ENCODE assay signal across 9 mouse cellular contexts in genomic region chr6:34598121-34599065, GRCm38 (mm10). TPM values are rescaled to one million over a fixed set of nuclear protein-coding genes. Genes with fewer than 3 reads are reported as not detected.
DNase-seq lines count a peak whose midpoint lies in the region; ATAC-seq and TF ChIP-seq lines count a peak whose summit lies in the region.
"Had no signal": no experiment of that assay in that cellular context is flagged by ENCODE, and none has a peak within 500 bp of the region (broad histone marks: within the 10 kb centered on the region; RNA-seq: fewer than 3 reads in every experiment).

Gene Cald1, plus strand, starts transcription at chr6:34598500.

- H3K4me2 ChIP-seq in kidney, embryonic 14.5 days (replicated peaks; ENCODE audit: low read depth, low read length) = peak within 1 kb of the TSS; percentile 43
- H3K4me2 ChIP-seq in liver, embryonic 14.5 days (ENCODE audit: low read depth) = no peak within 1 kb of the TSS

- peak; percentile 89 for ATAC-seq in kidney, embryonic 14.5 days (ENCODE audit: low FRiP score, low TSS enrichment)
- ATAC-seq in liver, embryonic 14.5 days (ENCODE audit: insufficient read depth) = no peak

- TF ChIP-seq POLR2A in olfactory bulb, adult 2 months (IDR thresholded peaks at IDR 0.05; ENCODE audit: insufficient read depth, low read depth, low read length) = no peak

- TF ChIP-seq CTCF in liver, embryonic 14.5 days (IDR thresholded peaks at IDR 0.05; ENCODE audit: low read depth) = no peak
- no peak for TF ChIP-seq CTCF in olfactory bulb, adult 2 months (IDR thresholded peaks at IDR 0.05; ENCODE audit: insufficient read depth, low read depth, low read length)

- TF ChIP-seq EP300 in liver, embryonic 14.5 days (IDR thresholded peaks at IDR 0.05; ENCODE audit: low read depth) = no peak

- H3K4me1 ChIP-seq in embryonic facial prominence, embryonic 10.5 days = peaks cover 64% of the 10 kb centered on the region
- peaks cover 41% of the 10 kb centered on the region for H3K4me1 ChIP-seq in heart, embryonic 10.5 days
- H3K4me1 ChIP-seq in kidney, embryonic 14.5 days (ENCODE audit: control insufficient read depth, insufficient read depth, low read length) = 0 out of 2 replicates have a peak, but pooled peaks cover under 1% of the 10 kb centered on the region
- peaks cover 0 to 2% of the 10 kb centered on the region in 2 experiments; a peak in 1 of 4 replicates for H3K4me1 ChIP-seq in liver, embryonic 14.5 days (replicated peaks; ENCODE audit: control insufficient read depth in 2 of 2, insufficient read depth in 2 of 2, low read length in 1 of 2)
- H3K4me1 ChIP-seq in olfactory bulb, adult 2 months (ENCODE audit: control insufficient read depth, insufficient read depth, low read length) = no peaks in the 10 kb centered on the region

- WGBS in embryonic facial prominence, embryonic 10.5 days = 6% methylated on average over 16 of the region's 16 CpGs
- WGBS in heart, embryonic 10.5 days = 8% methylated on average over 16 of the region's 16 CpGs
- WGBS in kidney, embryonic 14.5 days = 9% methylated on average over 16 of the region's 16 CpGs
- 35% methylated on average over 16 of the region's 16 CpGs for WGBS in liver, embryonic 14.5 days (ENCODE audit: insufficient replicate concordance)
- 29% methylated on average over 16 of the region's 16 CpGs for WGBS in olfactory bulb, adult 2 months

- H3K9me3 ChIP-seq in embryonic facial prominence, embryonic 10.5 days = no peaks in the 10 kb centered on the region
- no peaks in the 10 kb centered on the region for H3K9me3 ChIP-seq in heart, embryonic 10.5 days
- no peaks in the 10 kb centered on the region for H3K9me3 ChIP-seq in kidney, embryonic 14.5 days (ENCODE audit: control insufficient read depth, low read length)
- no peaks in the 10 kb centered on the region for H3K9me3 ChIP-seq in liver, embryonic 14.5 days (ENCODE audit: control insufficient read depth, low read length)

- H3K9ac ChIP-seq in kidney, embryonic 14.5 days (ENCODE audit: low read depth, low read length) = peak within 1 kb of the TSS; percentile 61
- H3K9ac ChIP-seq in liver, embryonic 14.5 days (replicated peaks) = no peak within 1 kb of the TSS

- no peaks in the 10 kb centered on the region for H3K36me3 ChIP-seq in embryonic facial prominence, embryonic 10.5 days (replicated peaks)
- H3K36me3 ChIP-seq in heart, embryonic 10.5 days = no peaks in the 10 kb centered on the region
- no peaks in the 10 kb centered on the region for H3K36me3 ChIP-seq in kidney, embryonic 14.5 days (ENCODE audit: control insufficient read depth, insufficient read depth, low read length)
- H3K36me3 ChIP-seq in liver, embryonic 14.5 days (replicated peaks; ENCODE audit: control insufficient read depth, insufficient read depth, low read depth) = no peaks in the 10 kb centered on the region

- peak within 1 kb of the TSS; percentile 87 for H3K27ac ChIP-seq in embryonic facial prominence, embryonic 10.5 days (replicated peaks)
- peak within 1 kb of the TSS; percentile 92 for H3K27ac ChIP-seq in heart, embryonic 10.5 days
- peak within 1 kb of the TSS; percentile 63; the same call in 1 of the 2 replicates for H3K27ac ChIP-seq in kidney, embryonic 14.5 days (ENCODE audit: low read depth, low read length)
- no peak within 1 kb of the TSS for H3K27ac ChIP-seq in liver, embryonic 14.5 days
- no peak within 1 kb of the TSS for H3K27ac ChIP-seq in olfactory bulb, adult 2 months (ENCODE audit: insufficient read depth, low read depth, low read length)
- H3K27ac ChIP-seq: macrophage had no signal

- peak; percentile 80 for DNase-seq in ZHBTc4 (ENCODE audit: low read depth, low spot score)
- peak; percentile 74 for DNase-seq in embryonic facial prominence, embryonic 10.5 days (ENCODE audit: low spot score)
- DNase-seq in heart, embryonic 10.5 days (ENCODE audit: low spot score) = peak; percentile 92
- no peak for DNase-seq in liver, embryonic 14.5 days (ENCODE audit: low read depth in 3 of 3, low spot score in 3 of 3)
- no peak for DNase-seq in B cell, adult 2 months
- no peak for DNase-seq in spleen, adult 12 weeks (ENCODE audit: low spot score)

- no peaks in the 10 kb centered on the region for H3K27me3 ChIP-seq in embryonic facial prominence, embryonic 10.5 days (replicated peaks; ENCODE audit: low read depth, poor library complexity, severe bottlenecking)
- H3K27me3 ChIP-seq in heart, embryonic 10.5 days (ENCODE audit: insufficient read depth, poor library complexity, severe bottlenecking) = no peaks in the 10 kb centered on the region
- no peaks in the 10 kb centered on the region for H3K27me3 ChIP-seq in kidney, embryonic 14.5 days (ENCODE audit: control insufficient read depth, insufficient read depth, low read length)
- no peaks in the 10 kb centered on the region for H3K27me3 ChIP-seq in liver, embryonic 14.5 days (ENCODE audit: control insufficient read depth, insufficient read depth, low read length)

- H3K4me3 ChIP-seq in embryonic facial prominence, embryonic 10.5 days = peak within 1 kb of the TSS; percentile 58
- H3K4me3 ChIP-seq in heart, embryonic 10.5 days = peak within 1 kb of the TSS; percentile 68
- peak within 1 kb of the TSS; percentile 43 for H3K4me3 ChIP-seq in kidney, embryonic 14.5 days (ENCODE audit: low read length)
- H3K4me3 ChIP-seq in liver, embryonic 14.5 days (ENCODE audit: insufficient read depth in 1 of 2, low read depth in 2 of 2, low read length in 2 of 2) = peak within 1 kb of the TSS; percentile 25 to 40; a peak in 3 of 4 replicates
- peak within 1 kb of the TSS; percentile 20; the same call in 1 of the 2 replicates for H3K4me3 ChIP-seq in olfactory bulb, adult 2 months (ENCODE audit: insufficient read depth, low read depth, low read length)

RNA-seq across cellular contexts. Expression of gene Cald1, which starts in this region (rescaled TPM):
- polyA plus RNA-seq in embryonic facial prominence, embryonic 10.5 days (2016; fragmentation: Nextera tagmentation; extraction: Ambion mirVana) = 189 and 232 TPM in 2 replicates
- polyA plus RNA-seq in heart, embryonic 10.5 days (2016; fragmentation: Nextera tagmentation; extraction: Ambion mirVana) = 123 and 189 TPM in 2 replicates
- polyA plus RNA-seq in kidney, embryonic 14.5 days (2014; fragmentation: Nextera tagmentation; extraction: Ambion mirVana) = 165 and 193 TPM in 2 replicates
- polyA plus RNA-seq in liver, embryonic 14.5 days (2012; rRNA removed) = 15.1 and 24.9 TPM in 2 replicates
- polyA plus RNA-seq in liver, embryonic 14.5 days (2014; fragmentation: Nextera tagmentation; extraction: Ambion mirVana) = 44.0 and 45.1 TPM in 2 replicates
- polyA plus RNA-seq in olfactory bulb, adult 2 months (2012; ENCODE audit: insufficient read depth, insufficient read length, low replicate concordance, missing spikeins) = not detected in 2 replicates

Comparison
In these comparisons a context has a peak if more than half of its experiments do, and no peak if none do; other contexts are left out.
1. RNA of gene Cald1 (polyA plus RNA-seq): 189 to 232 TPM in embryonic facial prominence, embryonic 10.5 days, 165 to 193 TPM in kidney, embryonic 14.5 days, 123 to 189 TPM in heart, embryonic 10.5 days and 15.1 to 45.1 TPM in liver, embryonic 14.5 days; not detected in olfactory bulb, adult 2 months; every median in the first group is over 10 times any median in the second.
2. DNase-seq: peak in ZHBTc4 (single experiment), embryonic facial prominence, embryonic 10.5 days (single experiment) and heart, embryonic 10.5 days (single experiment); none in liver, embryonic 14.5 days (0 of 3), B cell, adult 2 months (0 of 2) and spleen, adult 12 weeks (single experiment).
3. H3K27ac ChIP-seq: peak in embryonic facial prominence, embryonic 10.5 days (single experiment), heart, embryonic 10.5 days (single experiment) and kidney, embryonic 14.5 days (single experiment); none in liver, embryonic 14.5 days (single experiment) and olfactory bulb, adult 2 months (single experiment).
4. Peak in every context shown above with its lines, with median percentiles within 50 percentile points of each other: H3K4me3 ChIP-seq.